Mouse (Mus musculus): Measurements from ENCODE around the gene Gpc6.

- TF ChIP-seq CTCF (IDR thresholded peaks at IDR 0.05; ENCODE audit: insufficient read depth, low read depth, low read length) (no peak), POLR2A (IDR thresholded peaks at IDR 0.05; ENCODE audit: insufficient read depth, low read depth, low read length) (no peak)
Observed at GRCm38 (mm10) chr14:117881112-117881511, 956.0 kb downstream of the Gpc6 start.

Measured in olfactory bulb, adult 2 months (tissue).